Mouse (Mus musculus) adrenal gland, adult 18-20 months (tissue): ENCODE data around the gene Fzd2. TPM values are rescaled to one million over a fixed set of nuclear protein-coding genes. Genes with fewer than 3 reads are reported as not detected.
A peak's percentile ranks its signal among the peaks of the same experiment; 100 is the strongest.
"Not testable (repeated sequence)": the region's sequence is repeated elsewhere in the genome, so short reads cannot be mapped to it uniquely, and the experiment has no call there.

Experiments used
- DNase-seq, 2 experiments: peaks; one replicate each; pipeline ENCODE4 v3.0.0; 2021 to 2022; ENCODE audit warnings: low spot score in 2 of 2
- long read RNA-seq, 2 experiments: library from polyadenylated mRNA; stranded (forward); transcript quantifications; one replicate each; pipeline ENCODE4 v2.0.0; 2021
- total RNA-seq, 2 experiments: library from RNA; stranded (reverse); gene quantifications; 1 replicate in 1 of 2; 2 replicates in 1 of 2; pipeline ENCODE4 v1.2.3; 2021

The Fzd2 gene
- total RNA-seq: 1 to 10 TPM; 2.6 to 3.6 TPM
- long read RNA-seq, experiment 1, partial matches to known transcripts: 0 of 1 reads
- long read RNA-seq, experiment 1, other reads (novel, unspliced or antisense): 0 of 1 reads
- long read RNA-seq, experiment 2, transcript Fzd2-201 (1 exons, 3,663 nt): major isoform, 15 of 15 reads
- long read RNA-seq, experiment 2, partial matches to known transcripts: 0 of 15 reads
- long read RNA-seq, experiment 2, other reads (novel, unspliced or antisense): 0 of 15 reads

GRCm38 (mm10) chr11:102604010-102604584 lies at the start of gene Fzd2:
TSS of gene Fzd2 (plus strand) at chr11:102604396.
- peak; percentile 53 to 56 for DNase-seq

GRCm38 (mm10) chr11:102555400-102556030 lies 48.7 kb upstream of the Fzd2 start:
- DNase-seq: peak in 1 of 2 experiments; percentile 53

GRCm38 (mm10) chr11:102556031-102556715 lies 48.0 kb upstream of the Fzd2 start, which contains the start of gene Gpatch8:
TSS of gene Gpatch8 (minus strand) at chr11:102556392.
- peak; percentile 91 to 93 for DNase-seq

- no peak for DNase-seq
These were observed 47.5 kb upstream of the Fzd2 start for GRCm38 (mm10) chr11:102556716-102557074.

GRCm38 (mm10) chr11:102557386-102557785 lies 46.8 kb upstream of the Fzd2 start:
- no peak for DNase-seq

GRCm38 (mm10) chr11:102558704-102559103 lies 45.5 kb upstream of the Fzd2 start:
- no peak for DNase-seq

GRCm38 (mm10) chr11:102564952-102565671 lies 39.1 kb upstream of the Fzd2 start:
- DNase-seq: not testable (repeated sequence)

GRCm38 (mm10) chr11:102565741-102566140 lies 38.5 kb upstream of the Fzd2 start:
- DNase-seq: no peak

- DNase-seq: no peak
These were observed 37.9 kb upstream of the Fzd2 start for GRCm38 (mm10) chr11:102566290-102566689.

- DNase-seq: no peak
These were observed 37.0 kb upstream of the Fzd2 start for GRCm38 (mm10) chr11:102567157-102567556.

- no peak for DNase-seq
These were observed 36.5 kb upstream of the Fzd2 start for GRCm38 (mm10) chr11:102567723-102568122.

- DNase-seq: no peak
These were observed 36.0 kb upstream of the Fzd2 start for GRCm38 (mm10) chr11:102568191-102568590.

GRCm38 (mm10) chr11:102568756-102569377 lies 35.3 kb upstream of the Fzd2 start:
- no peak for DNase-seq

GRCm38 (mm10) chr11:102572866-102573663 lies 31.1 kb upstream of the Fzd2 start:
- peak; percentile 86 to 93 for DNase-seq

- no peak for DNase-seq
These were observed 29.2 kb upstream of the Fzd2 start for GRCm38 (mm10) chr11:102575034-102575433.

GRCm38 (mm10) chr11:102576050-102576754 lies 28.0 kb upstream of the Fzd2 start:
- no peak for DNase-seq

GRCm38 (mm10) chr11:102578341-102579118 lies 25.7 kb upstream of the Fzd2 start:
- peak; percentile 81 to 86 for DNase-seq
